Mouse (Mus musculus) limb, embryonic 12.5 days (tissue): ENCODE measurements at regions not wholly inside any gene's neighbourhood (a gene's known extent, or its start where the extent isn't known, plus 50 kb on each side); places are given as distances from the start of the nearest gene placed in this dataset.
A peak's percentile ranks its signal among the peaks of the same experiment; 100 is the strongest.

Experiments
- ATAC-seq: fragments of 200-750 bp; cut with Nextera tagmentation; 2 replicates; pipeline ENCODE4 v1.8.0; 2017; ENCODE audit warnings: low read depth, moderate TSS enrichment; ENCODE audit not compliant: insufficient number of reproducible peaks, insufficient read depth, low FRiP score, low TSS enrichment
- H3K27ac ChIP-seq: fragments of 300-500 bp; sonication (generic); 2 replicates; pipeline ENCODE4 v1.5.1; 2016; ENCODE audit warnings: mild to moderate bottlenecking, moderate library complexity
- H3K27me3 ChIP-seq: fragments of 300-500 bp; sonication (generic); 2 replicates; pipeline ENCODE4 v1.6.1; 2016; ENCODE audit warnings: mild to moderate bottlenecking, moderate library complexity
- H3K36me3 ChIP-seq: fragments of 300-500 bp; sonication (generic); 2 replicates; pipeline ENCODE4 v1.6.1; 2016; ENCODE audit warnings: mild to moderate bottlenecking, moderate library complexity
- H3K4me1 ChIP-seq: fragments of 300-500 bp; sonication (generic); replicated peaks from 2 replicates; pipeline ENCODE4 v1.6.1; 2016
- H3K4me2 ChIP-seq: fragments of 300-500 bp; sonication (generic); 2 replicates; pipeline ENCODE4 v1.6.1; 2016; ENCODE audit warnings: mild to moderate bottlenecking, moderate library complexity
- H3K4me3 ChIP-seq: fragments of 300-500 bp; sonication (generic); replicated peaks from 2 replicates; pipeline ENCODE4 v1.5.1; 2016; ENCODE audit warnings: mild to moderate bottlenecking
- H3K9ac ChIP-seq: fragments of 300-500 bp; sonication (generic); replicated peaks from 2 replicates; pipeline ENCODE4 v1.6.1; 2016; ENCODE audit warnings: mild to moderate bottlenecking, moderate library complexity
- H3K9me3 ChIP-seq: fragments of 300-500 bp; sonication (generic); 2 replicates; pipeline ENCODE4 v1.6.1; 2016; ENCODE audit warnings: mild to moderate bottlenecking, moderate library complexity
- WGBS: fragments of 180-500 bp; shearing (Covaris S2); methylation state at CpG from one replicate; pipeline ENCODE4 v1.1.7; 2016; 5-methylcytosine and 5-hydroxymethylcytosine counted together

DNA sequence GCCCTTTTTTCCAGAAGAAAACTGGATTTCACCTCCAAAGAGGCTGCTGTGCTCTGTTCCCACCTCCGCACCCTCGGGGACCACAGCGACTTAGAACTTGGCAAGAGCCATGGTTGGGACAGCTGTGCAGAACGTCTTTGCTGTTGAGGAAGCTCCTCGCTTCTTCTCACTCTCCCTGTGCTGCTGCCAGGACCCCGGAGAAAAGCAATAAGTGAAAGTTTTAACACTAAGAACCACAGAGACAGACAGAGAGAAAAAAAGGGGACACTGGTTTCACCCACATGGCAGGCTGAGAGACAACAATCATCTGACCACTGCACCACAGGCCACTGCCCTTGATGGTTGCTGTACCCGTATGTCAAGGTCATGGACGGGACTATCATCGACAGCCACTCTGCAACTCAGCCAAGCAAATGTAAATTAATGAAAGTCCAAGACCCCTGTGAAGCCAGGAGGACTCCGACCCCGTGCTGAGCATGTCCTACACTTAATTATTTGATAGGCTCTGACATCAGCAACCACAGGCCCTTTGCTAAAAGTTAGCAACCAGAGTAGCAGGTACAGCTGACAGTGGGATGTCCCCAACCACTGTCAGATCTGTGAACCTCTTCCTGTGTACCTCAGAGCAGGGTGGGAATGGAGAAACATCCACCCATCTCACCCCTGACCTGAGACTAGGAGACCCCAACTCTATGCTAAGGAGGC, 253.9 kb downstream of the Bcl11b start:
- peak overlapping the region; percentile 63 for H3K27ac ChIP-seq

DNA sequence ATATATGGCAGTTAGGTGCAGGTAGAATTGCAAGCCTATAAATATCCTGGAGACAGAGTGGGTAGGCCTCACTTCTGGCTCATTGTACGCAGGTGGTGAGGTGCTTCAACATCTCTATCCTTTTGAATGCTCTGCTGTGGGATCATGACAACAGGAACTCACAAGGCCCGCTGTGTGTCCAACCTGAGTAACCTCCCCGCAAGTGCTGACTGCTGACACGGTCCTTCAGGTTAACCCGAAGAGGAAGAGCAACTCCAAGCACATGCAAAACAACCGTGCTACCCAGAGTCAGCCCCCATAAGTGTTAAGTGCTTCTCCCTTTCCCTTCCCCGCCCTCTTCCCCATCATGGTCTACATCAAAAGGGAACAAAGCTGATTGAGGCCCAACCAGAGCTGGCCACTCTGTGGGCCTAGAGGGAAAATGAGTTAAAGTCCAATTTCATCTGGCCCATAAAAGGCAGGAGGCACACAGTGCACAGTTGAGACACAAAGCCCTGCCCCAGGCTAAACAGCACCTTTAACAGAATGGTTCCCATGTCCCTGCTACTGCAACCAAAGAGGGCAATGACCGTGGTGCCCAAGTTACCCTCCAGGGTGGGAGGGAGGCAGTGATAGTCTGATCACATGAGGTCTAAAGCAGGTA, 253.0 kb downstream of the Bcl11b start:
- no peak for ATAC-seq
- peaks cover 57% of the 10 kb centered on the region for H3K4me1 ChIP-seq
- no peak overlapping the region for H3K4me2 ChIP-seq
- H3K27ac ChIP-seq = no peak overlapping the region
- no peaks in the 10 kb centered on the region for H3K9me3 ChIP-seq
- H3K9ac ChIP-seq = no peak overlapping the region
- H3K27me3 ChIP-seq = peaks cover 7% of the 10 kb centered on the region; the same call in 1 of the 2 replicates
- no peak overlapping the region for H3K4me3 ChIP-seq
- 40% methylated on average over 8 of the region's 8 CpGs for WGBS
- H3K36me3 ChIP-seq = no peaks in the 10 kb centered on the region

More for the DNA sequence above, 253.9 kb downstream of the Bcl11b start:
- Histone ChIP-seq H3K9me3 (no peaks in the 10 kb centered on the region), H3K4me1 (peaks cover 56% of the 10 kb centered on the region), H3K4me3 (no peak overlapping the region), H3K9ac (no peak overlapping the region), H3K4me2 (no peak overlapping the region; the same call in 1 of the 2 replicates), H3K36me3 (no peaks in the 10 kb centered on the region), H3K27me3 (peaks cover 3% of the 10 kb centered on the region; the same call in 1 of the 2 replicates)
- 56% methylated on average over 11 of the region's 11 CpGs for WGBS
- no peak for ATAC-seq

DNA sequence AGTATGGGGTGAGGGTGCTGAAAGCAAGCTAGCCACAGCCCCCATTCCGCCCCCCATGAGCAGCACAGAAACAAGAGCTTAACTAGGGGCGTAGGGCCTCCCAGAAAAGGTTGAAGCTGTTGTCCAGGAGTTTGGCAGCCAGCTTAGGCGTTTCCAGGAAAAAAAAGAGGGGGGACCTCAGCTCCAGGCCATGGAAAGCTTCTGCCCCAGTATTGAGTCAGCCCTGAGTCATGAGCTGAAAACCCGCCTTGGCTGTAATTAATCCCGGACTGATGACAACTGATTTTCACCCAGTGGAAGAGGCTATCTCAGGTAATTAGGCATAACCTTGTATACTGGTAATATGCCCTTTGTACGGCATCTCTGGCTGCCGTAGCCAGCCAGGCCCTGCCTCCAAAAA, 251.3 kb downstream of the Bcl11b start:
- Histone ChIP-seq H3K9me3 (no peaks in the 10 kb centered on the region), H3K36me3 (no peaks in the 10 kb centered on the region)
- no peak for ATAC-seq

DNA sequence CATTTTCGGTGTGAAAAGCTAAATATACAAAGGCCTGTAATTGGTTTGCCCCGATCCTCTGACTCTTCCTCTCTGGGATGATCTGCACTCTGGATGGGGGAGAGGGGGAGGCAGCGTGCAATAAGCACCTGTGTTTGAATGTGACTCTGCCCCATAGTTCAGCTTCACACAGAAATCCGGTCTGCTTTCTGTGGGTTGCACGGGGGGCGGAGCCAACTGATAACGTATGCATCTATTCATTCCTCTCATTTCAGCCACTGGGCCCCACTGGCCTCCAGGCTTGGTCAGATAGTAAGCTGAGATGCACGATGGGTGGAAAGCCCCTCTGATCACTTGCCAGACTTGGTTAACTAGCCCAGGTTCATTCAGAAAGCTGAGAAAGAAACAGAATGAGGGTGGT, 250.8 kb downstream of the Bcl11b start:
- Histone ChIP-seq H3K9ac (no peak overlapping the region), H3K27me3 (peaks cover 7% of the 10 kb centered on the region; the same call in 1 of the 2 replicates), H3K4me2 (no peak overlapping the region), H3K4me1 (peaks cover 67% of the 10 kb centered on the region), H3K27ac (no peak overlapping the region), H3K36me3 (no peaks in the 10 kb centered on the region), H3K9me3 (no peaks in the 10 kb centered on the region), H3K4me3 (no peak overlapping the region)
- WGBS = 35% methylated on average over 8 of the region's 8 CpGs
- ATAC-seq = no peak

More for the DNA sequence above, 251.3 kb downstream of the Bcl11b start:
- Histone ChIP-seq H3K4me3 (no peak overlapping the region), H3K4me2 (no peak overlapping the region), H3K9ac (no peak overlapping the region), H3K27me3 (peaks cover 7% of the 10 kb centered on the region; the same call in 1 of the 2 replicates), H3K4me1 (peaks cover 64% of the 10 kb centered on the region), H3K27ac (no peak overlapping the region)
- WGBS = 56% methylated on average over 7 of the region's 7 CpGs

DNA sequence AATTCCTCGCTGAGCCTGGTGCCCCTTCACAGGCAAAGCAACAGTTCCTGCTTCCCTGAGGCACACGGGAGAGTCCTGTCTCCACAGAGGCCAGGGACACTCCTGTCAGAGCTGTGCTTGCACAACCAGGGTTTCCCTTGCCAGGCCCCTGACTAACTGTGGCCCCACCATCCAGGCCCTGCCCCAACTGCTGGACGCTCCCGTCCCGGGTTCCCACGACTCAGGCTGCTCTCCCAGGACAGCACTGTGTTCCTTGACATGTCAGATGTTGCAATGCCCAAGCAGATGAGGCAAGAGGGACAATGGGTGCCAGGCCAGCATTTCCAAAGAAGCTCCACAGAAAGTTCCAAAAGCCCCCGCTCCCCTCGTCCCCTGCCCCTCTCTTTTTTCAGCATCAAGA, 250.4 kb downstream of the Bcl11b start:
- Histone ChIP-seq H3K9ac (no peak overlapping the region), H3K27me3 (peaks cover 7% of the 10 kb centered on the region; the same call in 1 of the 2 replicates), H3K4me1 (peaks cover 67% of the 10 kb centered on the region), H3K4me2 (no peak overlapping the region), H3K4me3 (no peak overlapping the region), H3K9me3 (no peaks in the 10 kb centered on the region), H3K36me3 (no peaks in the 10 kb centered on the region), H3K27ac (0 out of 2 replicates have a peak overlapping the region, but pooled peaks have one; percentile 7)
- 54% methylated on average over 8 of the region's 8 CpGs for WGBS
- ATAC-seq = no peak

DNA sequence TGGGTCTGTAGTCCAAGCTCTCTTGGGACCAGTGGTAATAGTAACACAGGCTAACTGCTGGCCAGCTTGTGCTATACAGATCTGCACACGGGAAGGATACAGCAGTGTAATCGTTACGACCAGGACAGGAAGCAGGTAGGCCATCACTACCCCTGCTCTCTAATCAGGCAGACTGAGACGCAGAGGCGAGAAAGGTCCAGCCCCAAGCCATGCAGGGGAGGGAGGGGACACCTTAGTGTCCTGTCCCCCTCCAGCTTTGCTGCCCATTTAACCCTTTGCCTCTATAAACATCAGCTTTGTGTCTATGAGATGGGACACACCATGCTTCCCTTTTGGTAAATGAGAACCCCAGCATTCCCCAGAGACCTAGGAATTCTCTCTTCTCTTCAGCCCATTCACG, 249.9 kb downstream of the Bcl11b start:
- no peak overlapping the region for H3K27ac ChIP-seq
- no peaks in the 10 kb centered on the region for H3K9me3 ChIP-seq
- H3K9ac ChIP-seq = no peak overlapping the region
- WGBS = 47% methylated on average over 6 of the region's 6 CpGs
- no peak overlapping the region for H3K4me3 ChIP-seq
- H3K4me1 ChIP-seq = peaks cover 67% of the 10 kb centered on the region
- no peaks in the 10 kb centered on the region for H3K36me3 ChIP-seq
- H3K4me2 ChIP-seq = no peak overlapping the region
- peaks cover 7% of the 10 kb centered on the region; the same call in 1 of the 2 replicates for H3K27me3 ChIP-seq
- no peak for ATAC-seq

DNA sequence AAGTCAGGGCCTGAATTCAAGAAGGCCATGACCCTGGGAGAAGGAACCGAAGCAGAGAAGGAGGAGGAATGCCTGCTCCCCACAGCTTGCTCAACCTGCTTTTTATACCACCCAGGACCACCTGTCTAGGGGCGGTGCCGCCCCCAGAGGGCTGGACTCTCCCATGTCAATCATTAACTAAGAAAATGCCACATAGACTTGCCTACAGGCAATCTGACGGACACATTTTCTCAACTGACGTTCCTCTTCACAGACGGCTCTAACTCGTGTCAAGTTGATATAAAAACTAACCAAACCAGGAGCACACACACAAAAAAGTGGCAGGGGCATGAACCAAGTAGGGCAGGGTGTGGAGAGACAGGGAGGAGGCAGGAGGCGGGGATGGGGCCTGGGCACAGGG, 248.5 kb downstream of the Bcl11b start:
- no peak overlapping the region for H3K4me3 ChIP-seq
- WGBS = 86% methylated on average over 8 of the region's 8 CpGs
- ATAC-seq = no peak
- H3K9ac ChIP-seq = no peak overlapping the region
- H3K36me3 ChIP-seq = no peaks in the 10 kb centered on the region
- H3K27me3 ChIP-seq = peaks cover 7% of the 10 kb centered on the region; the same call in 1 of the 2 replicates
- no peaks in the 10 kb centered on the region for H3K9me3 ChIP-seq
- peaks cover 63% of the 10 kb centered on the region for H3K4me1 ChIP-seq
- H3K27ac ChIP-seq = no peak overlapping the region
- no peak overlapping the region for H3K4me2 ChIP-seq

DNA sequence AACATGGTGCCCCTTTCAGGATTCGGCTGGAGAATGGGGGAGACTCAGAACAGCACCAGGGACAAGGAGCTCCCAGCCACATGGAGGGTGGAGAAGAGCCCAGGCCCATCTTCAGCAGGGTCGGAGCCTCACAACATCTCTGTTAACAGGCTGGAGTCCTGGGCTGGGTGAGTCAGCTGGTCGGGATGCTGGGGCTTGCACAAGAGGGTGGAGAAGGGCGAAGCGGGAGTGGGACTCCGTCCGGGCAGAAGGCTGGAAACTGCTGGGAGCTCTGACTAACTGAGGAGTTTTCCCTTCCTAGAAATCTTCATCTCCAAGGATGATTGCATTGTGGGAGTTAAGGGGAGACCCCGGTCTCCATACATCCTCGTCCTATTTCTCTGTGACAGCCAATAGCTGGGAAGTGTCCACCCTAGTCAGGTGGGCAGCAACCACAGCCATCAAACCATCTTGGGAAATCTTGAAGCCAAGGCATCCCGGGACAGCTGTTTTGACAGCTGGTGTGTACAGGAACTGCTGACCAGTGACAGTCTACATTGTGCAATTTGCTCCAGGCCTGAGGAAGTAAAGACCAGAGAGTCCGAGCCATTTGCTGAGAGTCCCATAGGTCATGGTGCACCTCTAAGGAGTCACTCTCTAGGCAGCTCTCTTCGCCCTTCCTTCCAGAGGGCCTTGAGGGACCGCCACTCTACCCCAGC, 247.4 kb downstream of the Bcl11b start:
- H3K9me3 ChIP-seq = no peaks in the 10 kb centered on the region
- H3K27me3 ChIP-seq = peaks cover 7% of the 10 kb centered on the region; the same call in 1 of the 2 replicates
- no peak overlapping the region for H3K27ac ChIP-seq
- 92% methylated on average over 13 of the region's 13 CpGs for WGBS
- H3K9ac ChIP-seq = no peak overlapping the region
- H3K4me1 ChIP-seq = peaks cover 52% of the 10 kb centered on the region
- H3K4me3 ChIP-seq = no peak overlapping the region
- no peak for ATAC-seq
- H3K4me2 ChIP-seq = no peak overlapping the region
- no peaks in the 10 kb centered on the region for H3K36me3 ChIP-seq

DNA sequence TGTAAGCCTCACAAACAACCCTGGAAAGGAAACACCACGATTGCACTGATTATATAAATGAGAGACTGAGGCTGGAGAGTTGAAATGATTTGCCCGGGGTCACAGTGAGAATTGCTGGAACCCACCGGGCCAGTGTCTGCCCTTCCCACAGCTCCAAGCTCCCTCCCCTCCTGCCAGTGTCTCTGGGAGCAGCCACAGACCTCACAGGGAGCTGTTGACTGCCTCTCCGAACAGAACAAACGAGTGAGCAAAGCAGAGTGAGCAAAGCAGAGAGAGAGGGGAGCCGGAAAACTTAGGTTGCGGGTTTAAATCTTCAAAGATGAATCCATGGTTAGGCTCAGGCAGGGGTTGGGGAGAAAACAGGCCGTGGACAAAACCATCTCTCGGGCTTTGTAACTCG, 246.2 kb downstream of the Bcl11b start:
- no peak overlapping the region for H3K4me2 ChIP-seq
- H3K27ac ChIP-seq = 0 out of 2 replicates have a peak overlapping the region, but pooled peaks have one; percentile 41

DNA sequence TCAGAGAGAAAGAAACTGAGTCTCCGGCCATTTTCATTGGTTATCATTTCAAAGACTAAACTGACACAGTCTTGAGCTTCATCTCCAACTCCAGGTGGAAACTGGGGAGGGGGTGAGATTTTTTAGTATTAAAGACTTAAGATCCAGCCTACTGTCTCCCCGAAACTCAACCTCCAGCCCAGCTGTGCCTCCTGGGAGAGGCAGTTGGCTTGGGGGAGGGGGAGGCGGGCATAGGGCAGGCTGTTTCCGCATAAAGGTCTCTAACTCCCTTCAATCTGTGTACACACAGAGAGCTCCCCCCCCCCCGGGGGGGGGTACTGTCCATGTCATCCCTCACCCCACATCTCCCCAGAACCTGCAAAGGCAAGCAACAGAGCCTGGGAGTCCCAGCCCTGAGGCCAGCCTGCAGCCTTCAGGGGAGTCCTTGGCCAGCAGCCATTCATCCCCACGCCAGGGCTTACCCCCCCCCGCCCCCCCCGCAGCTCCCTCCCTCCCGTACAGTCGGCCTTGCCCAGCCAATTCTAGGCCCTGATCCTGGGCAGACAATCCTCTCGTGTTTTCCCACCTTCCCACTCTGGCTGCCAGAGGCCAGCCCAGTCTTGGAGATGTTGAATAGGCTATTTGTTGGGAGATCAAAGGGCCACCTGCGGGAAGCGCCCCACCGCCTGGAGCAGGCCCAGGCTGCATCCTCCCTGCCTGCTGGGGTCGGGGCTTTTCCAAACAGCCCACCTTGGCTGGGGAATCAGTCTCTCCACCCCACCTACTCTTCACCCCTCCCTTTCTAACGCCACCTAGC, 245.2 kb downstream of the Bcl11b start:
- Histone ChIP-seq H3K4me2 (peak overlapping the region; percentile 15), H3K4me3 (no peak overlapping the region), H3K36me3 (no peaks in the 10 kb centered on the region), H3K4me1 (peaks cover 37% of the 10 kb centered on the region), H3K27me3 (0 out of 2 replicates have a peak, but pooled peaks cover 7% of the 10 kb centered on the region), H3K9me3 (no peaks in the 10 kb centered on the region), H3K9ac (no peak overlapping the region), H3K27ac (peak overlapping the region; percentile 68)
- WGBS = 12% methylated on average over 16 of the region's 16 CpGs
- ATAC-seq = peak; percentile 85

More for the DNA sequence above, 246.2 kb downstream of the Bcl11b start:
- H3K9me3 ChIP-seq = no peaks in the 10 kb centered on the region
- no peaks in the 10 kb centered on the region for H3K36me3 ChIP-seq
- no peak for ATAC-seq
- no peak overlapping the region for H3K9ac ChIP-seq
- H3K4me1 ChIP-seq = peaks cover 47% of the 10 kb centered on the region
- H3K27me3 ChIP-seq = 0 out of 2 replicates have a peak, but pooled peaks cover 7% of the 10 kb centered on the region
- WGBS = 23% methylated on average over 10 of the region's 10 CpGs
- H3K4me3 ChIP-seq = no peak overlapping the region
